Mouse (Mus musculus): Measurements from ENCODE around the gene Enam.

GRCm38 (mm10) chr5:88499781-88500180, 12.0 kb downstream of the Enam start:
- TF ChIP-seq CTCF (IDR thresholded peaks at IDR 0.05; ENCODE audit: insufficient read depth, low read length), result no peak
- no peak for TF ChIP-seq POLR2A (IDR thresholded peaks at IDR 0.05; ENCODE audit: borderline replicate concordance, extremely low read depth, low read depth, low read length)

All from lung, adult 2 months (tissue).